Mouse (Mus musculus) embryonic facial prominence, embryonic 14.5 days (tissue): ENCODE results near the gene Taf6l. TPM values are rescaled to one million over a fixed set of nuclear protein-coding genes. Genes with fewer than 3 reads are reported as not detected.

Experiments used
- ATAC-seq: fragments of 200-750 bp; cut with Nextera tagmentation; 2 replicates; pipeline ENCODE4 v1.8.0; 2017; ENCODE audit warnings: low read depth, moderate number of reproducible peaks, moderate TSS enrichment
- DNase-seq: peaks from one replicate; pipeline ENCODE4 v3.0.0-alpha.2; 2015; ENCODE audit warnings: low spot score
- H3K27ac ChIP-seq: fragments of 300-500 bp; sonication (generic); replicated peaks from 2 replicates; pipeline ENCODE4 v1.5.1; 2014; ENCODE audit warnings: low read depth, mild to moderate bottlenecking, low read length, moderate library complexity
- H3K27me3 ChIP-seq: fragments of 300-500 bp; sonication (generic); replicated peaks from 2 replicates; pipeline ENCODE4 v1.6.1; 2014; ENCODE audit warnings: low read length; ENCODE audit not compliant: control insufficient read depth, insufficient read depth
- H3K36me3 ChIP-seq: fragments of 300-500 bp; sonication (generic); 2 replicates; pipeline ENCODE4 v1.6.1; 2014; ENCODE audit warnings: low read length, mixed read lengths; ENCODE audit not compliant: control insufficient read depth, insufficient read depth
- H3K4me1 ChIP-seq: fragments of 300-500 bp; sonication (generic); 2 replicates; pipeline ENCODE4 v1.6.1; 2014; ENCODE audit warnings: antibody characterized with exemption, low read length; ENCODE audit not compliant: control insufficient read depth, insufficient read depth
- H3K4me2 ChIP-seq: fragments of 300-500 bp; sonication (generic); 2 replicates; pipeline ENCODE4 v1.6.1; 2014; ENCODE audit warnings: low read depth, mild to moderate bottlenecking, low read length, moderate library complexity, mixed read lengths
- H3K4me3 ChIP-seq: fragments of 300-500 bp; sonication (generic); 2 replicates; pipeline ENCODE4 v1.5.1; 2014; ENCODE audit warnings: low read depth, mild to moderate bottlenecking, low read length
- H3K9ac ChIP-seq: fragments of 300-500 bp; sonication (generic); 2 replicates; pipeline ENCODE4 v1.6.1; 2014; ENCODE audit warnings: low read depth, mild to moderate bottlenecking, low read length, moderate library complexity, mixed read lengths
- H3K9me3 ChIP-seq: fragments of 300-500 bp; sonication (generic); 2 replicates; pipeline ENCODE4 v1.6.1; 2016; ENCODE audit warnings: low read length; ENCODE audit not compliant: control insufficient read depth
- WGBS: fragments of 180-500 bp; shearing (Covaris S2); extraction: QIAGEN DNeasy Blood & Tissue Kit; methylation state at CpG from one replicate; pipeline ENCODE4 v1.1.7; 2014; 5-methylcytosine and 5-hydroxymethylcytosine counted together
- polyA plus RNA-seq: library from polyadenylated mRNA; unstranded; fragments of >200 nt; fragmentation: Nextera tagmentation; extraction: Ambion mirVana; gene quantifications from 2 replicates; pipeline ENCODE4 v1.2.1, GENCODE M21; 2014

Taf6l gene
- polyA plus RNA-seq: 16.5 and 18.1 TPM in 2 replicates

DNA sequence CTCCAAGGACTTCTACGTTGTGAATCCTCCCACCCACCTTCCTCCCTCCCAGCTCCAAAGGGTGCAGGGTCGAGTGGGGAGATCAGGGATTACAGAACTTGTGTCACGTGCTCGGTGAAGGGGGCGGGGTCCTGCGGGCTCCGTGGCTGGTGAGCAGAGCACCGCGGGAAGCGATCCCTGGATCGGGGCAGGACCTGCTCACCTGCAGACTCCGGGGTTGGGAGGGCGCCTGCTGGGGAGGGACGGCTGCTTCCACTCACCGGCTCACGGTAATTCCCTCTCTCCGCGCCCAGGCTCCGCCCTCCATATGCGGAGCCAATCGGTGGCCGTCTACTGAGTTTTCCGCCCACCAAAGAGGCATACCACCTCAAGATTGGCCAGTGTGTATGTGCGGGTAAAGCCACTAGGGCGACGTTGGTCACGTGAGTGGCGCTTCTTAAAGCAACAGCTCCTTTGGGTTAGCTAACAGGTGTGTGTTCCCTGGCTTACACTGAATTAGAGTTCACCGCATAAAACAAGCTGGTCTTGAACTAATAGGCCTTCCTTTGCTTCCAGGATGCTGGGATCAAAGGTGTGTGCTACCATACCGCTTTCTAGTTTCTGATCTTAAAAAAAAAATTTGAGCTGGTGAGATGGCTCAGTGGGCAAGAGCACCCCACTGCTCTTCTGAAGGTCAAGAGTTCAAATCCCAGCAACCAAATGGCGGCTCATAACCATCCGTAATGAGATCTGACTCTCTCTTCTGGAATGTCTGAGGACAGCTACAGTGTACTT, at the start of gene Taf6l:
Gene Taf6l, minus strand, starts transcription at position 410 of the 774 bp plus-strand sequence.
- Histone ChIP-seq H3K4me1 (peaks cover 3% of the 10 kb centered on the region; the same call in 1 of the 2 replicates), H3K9ac (peak within 1 kb of the TSS; percentile 75), H3K4me3 (peak within 1 kb of the TSS; percentile 65), H3K27ac (peak within 1 kb of the TSS; percentile 76), H3K36me3 (peaks cover 24% of the 10 kb centered on the region), H3K4me2 (peak within 1 kb of the TSS; percentile 82), H3K9me3 (no peaks in the 10 kb centered on the region), H3K27me3 (no peaks in the 10 kb centered on the region)
- under 1% methylated on average over 28 of the region's 32 CpGs for WGBS
- ATAC-seq (peak; percentile 100), DNase-seq (peak; percentile 98)

DNA sequence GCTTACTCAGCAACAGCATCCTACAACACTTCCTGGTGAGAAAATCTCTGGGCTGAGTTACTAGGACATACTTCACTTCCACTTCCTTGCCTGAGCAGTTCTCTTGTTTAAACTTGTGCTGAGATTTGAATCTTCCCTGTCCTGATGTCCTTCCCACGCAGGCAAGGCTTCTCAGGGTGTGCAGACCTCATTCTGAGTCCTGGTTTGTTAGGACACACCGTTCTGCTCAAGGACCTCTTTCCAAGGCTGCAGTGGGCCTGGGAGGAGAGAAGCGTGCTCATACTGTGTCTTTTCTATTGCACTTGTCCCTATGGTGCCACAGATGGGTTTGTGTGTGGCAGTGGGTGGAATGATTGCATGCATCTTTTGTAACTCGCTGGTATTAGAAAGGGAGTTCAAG, 46.8 kb upstream of the Taf6l start:
- Histone ChIP-seq H3K9me3 (no peaks in the 10 kb centered on the region), H3K4me3 (no peak overlapping the region), H3K27me3 (no peaks in the 10 kb centered on the region), H3K4me2 (no peak overlapping the region), H3K27ac (no peak overlapping the region), H3K4me1 (no peaks in the 10 kb centered on the region; the same call in 1 of the 2 replicates), H3K36me3 (peaks cover 80% of the 10 kb centered on the region), H3K9ac (no peak overlapping the region)
- DNase-seq: no peak
- no peak for ATAC-seq
- WGBS: 94% methylated on average over 4 of the region's 4 CpGs

DNA sequence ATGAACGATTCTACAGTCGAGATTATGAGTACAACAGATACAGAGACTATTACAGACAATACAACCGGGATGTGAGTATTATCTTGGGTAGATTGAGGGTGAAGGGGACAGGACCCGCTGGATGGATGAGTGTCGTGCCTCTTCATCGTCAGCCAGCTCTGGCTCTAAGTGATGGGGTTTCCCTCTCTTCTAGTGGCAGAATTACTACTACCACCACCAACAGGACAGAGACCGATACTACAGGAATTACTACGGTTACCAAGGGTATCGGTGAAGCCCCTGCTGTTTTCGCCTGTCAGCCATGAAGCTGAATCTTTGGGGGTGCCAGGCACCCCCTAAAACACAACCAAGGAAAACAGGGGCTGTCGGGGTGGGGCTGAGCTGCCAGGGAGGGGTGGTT, 45.0 kb upstream of the Taf6l start:
- Histone ChIP-seq H3K27ac (no peak overlapping the region), H3K9me3 (no peaks in the 10 kb centered on the region), H3K4me2 (no peak overlapping the region), H3K4me1 (no peaks in the 10 kb centered on the region), H3K9ac (no peak overlapping the region), H3K4me3 (no peak overlapping the region), H3K36me3 (peaks cover 96% of the 10 kb centered on the region), H3K27me3 (no peaks in the 10 kb centered on the region)
- DNase-seq: no peak
- WGBS: 86% methylated on average over 11 of the region's 11 CpGs
- no peak for ATAC-seq

DNA sequence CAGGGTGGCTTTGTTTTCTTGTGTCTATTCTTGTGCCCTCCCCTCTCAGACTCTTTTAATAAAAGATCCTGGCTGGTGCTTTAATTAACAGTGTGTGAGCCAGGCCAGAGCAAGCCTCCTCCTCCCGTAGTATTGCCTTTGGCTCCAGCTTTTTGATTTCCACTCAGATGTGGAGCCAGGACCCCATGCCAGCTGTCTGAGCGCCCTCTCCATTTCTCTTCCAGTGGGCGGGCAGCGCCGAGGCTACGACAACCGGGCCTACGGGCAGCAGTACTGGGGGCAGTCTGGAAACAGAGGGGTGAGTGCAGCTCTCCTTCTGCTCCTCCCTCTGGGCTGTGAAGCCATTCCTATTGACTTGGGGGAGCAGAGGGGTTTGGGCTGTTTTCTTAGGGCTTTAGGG, 44.4 kb upstream of the Taf6l start:
- ATAC-seq: no peak
- H3K27ac ChIP-seq: no peak overlapping the region

DNA sequence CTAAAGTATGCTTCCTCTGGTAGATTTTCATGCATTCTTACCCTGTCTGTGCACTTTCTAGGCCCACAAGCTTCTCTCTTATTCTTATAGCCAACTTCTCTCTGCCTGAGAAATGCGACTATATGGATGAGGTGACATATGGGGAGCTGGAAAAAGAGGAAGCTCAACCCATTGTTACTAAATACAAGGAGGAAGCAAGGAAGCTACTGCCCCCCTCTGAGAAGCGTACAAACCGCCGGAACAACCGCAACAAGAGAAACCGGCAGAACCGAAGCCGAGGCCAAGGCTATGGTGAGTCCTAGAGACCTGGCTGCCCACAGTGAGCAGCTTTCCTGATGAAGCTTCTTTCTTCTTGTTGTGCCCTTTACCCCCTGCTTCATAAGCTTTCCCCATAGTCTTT, 43.4 kb upstream of the Taf6l start, which contains the start of gene AC129217.1:
Gene AC129217.1, plus strand, starts transcription at position 114 of the 400 bp plus-strand sequence.
- H3K4me3 ChIP-seq: no peak within 1 kb of the TSS
- DNase-seq (no peak), ATAC-seq (no peak)
- H3K36me3 ChIP-seq: peaks cover 100% of the 10 kb centered on the region
- H3K4me2 ChIP-seq: no peak within 1 kb of the TSS
- 91% methylated on average over 8 of the region's 8 CpGs for WGBS
- no peaks in the 10 kb centered on the region for H3K9me3 ChIP-seq
- no peak within 1 kb of the TSS for H3K27ac ChIP-seq
- H3K9ac ChIP-seq: no peak within 1 kb of the TSS
- H3K27me3 ChIP-seq: no peaks in the 10 kb centered on the region
- no peaks in the 10 kb centered on the region for H3K4me1 ChIP-seq

More for the DNA sequence above, 44.4 kb upstream of the Taf6l start:
- Histone ChIP-seq H3K4me2 (no peak overlapping the region), H3K36me3 (peaks cover 97% of the 10 kb centered on the region), H3K4me1 (no peaks in the 10 kb centered on the region), H3K9me3 (no peaks in the 10 kb centered on the region), H3K4me3 (no peak overlapping the region), H3K27me3 (no peaks in the 10 kb centered on the region), H3K9ac (no peak overlapping the region)
- WGBS: 95% methylated on average over 8 of the region's 8 CpGs
- DNase-seq: no peak

DNA sequence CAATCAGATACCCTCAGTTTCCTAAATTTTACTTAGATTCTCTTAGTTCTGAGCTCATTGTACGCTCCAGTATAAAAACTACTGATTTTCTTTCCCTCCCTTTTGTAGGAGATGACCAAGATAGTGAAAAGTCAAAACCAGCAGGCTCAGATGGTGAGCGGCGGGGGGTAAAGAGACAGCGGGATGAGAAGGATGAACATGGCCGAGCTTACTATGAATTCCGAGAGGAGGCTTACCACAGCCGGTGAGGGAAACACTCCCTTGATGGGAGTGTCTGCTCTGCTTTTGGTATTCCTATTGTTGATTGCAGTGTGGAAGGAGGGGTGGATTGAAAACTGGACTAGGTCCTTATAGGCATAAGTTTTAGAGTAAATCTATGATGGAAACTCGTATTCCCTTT, 36.5 kb upstream of the Taf6l start:
- DNase-seq: no peak
- no peaks in the 10 kb centered on the region for H3K9me3 ChIP-seq
- ATAC-seq: no peak
- WGBS: 76% methylated on average over 8 of the region's 8 CpGs
- peak overlapping the region; percentile 92 for H3K4me2 ChIP-seq
- H3K27ac ChIP-seq: no peak overlapping the region
- H3K27me3 ChIP-seq: no peaks in the 10 kb centered on the region
- peaks cover 16% of the 10 kb centered on the region for H3K4me1 ChIP-seq
- H3K36me3 ChIP-seq: peaks cover 51% of the 10 kb centered on the region
- H3K4me3 ChIP-seq: peak overlapping the region; percentile 97
- 0 out of 2 replicates have a peak overlapping the region, but pooled peaks have one; percentile 96 for H3K9ac ChIP-seq

DNA sequence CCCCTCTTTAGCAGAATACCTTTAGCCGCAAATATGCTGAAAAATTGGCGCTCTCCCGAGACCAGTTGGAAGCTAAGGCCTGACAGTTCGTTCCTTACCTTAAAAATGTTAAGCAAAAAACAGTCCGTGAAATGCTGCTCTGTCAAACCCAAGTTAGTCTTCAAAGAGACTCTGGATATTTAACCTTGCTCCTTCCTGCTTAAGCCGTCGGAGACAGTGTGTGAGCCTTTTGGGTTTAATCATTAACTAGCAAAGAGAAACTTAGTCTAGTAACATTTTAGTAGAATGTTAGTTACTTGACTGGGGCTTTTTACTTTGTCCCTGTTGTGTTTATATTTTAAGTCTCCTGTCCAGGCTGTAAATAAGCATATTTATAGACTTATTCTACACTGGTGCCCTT, 34.9 kb upstream of the Taf6l start:
- H3K4me1 ChIP-seq: peaks cover 26% of the 10 kb centered on the region
- H3K4me3 ChIP-seq: peak overlapping the region; percentile 97
- under 1% methylated on average over 7 of the region's 7 CpGs for whole genome bisulfite sequencing
- no peak for DNase-seq
- ATAC-seq: no peak
- no peaks in the 10 kb centered on the region for H3K27me3 ChIP-seq
- peak overlapping the region; percentile 96 for H3K9ac ChIP-seq
- H3K9me3 ChIP-seq: no peaks in the 10 kb centered on the region
- H3K4me2 ChIP-seq: peak overlapping the region; percentile 92
- H3K36me3 ChIP-seq: peaks cover 44% of the 10 kb centered on the region
- peak overlapping the region; percentile 99; the same call in 1 of the 2 replicates for H3K27ac ChIP-seq

DNA sequence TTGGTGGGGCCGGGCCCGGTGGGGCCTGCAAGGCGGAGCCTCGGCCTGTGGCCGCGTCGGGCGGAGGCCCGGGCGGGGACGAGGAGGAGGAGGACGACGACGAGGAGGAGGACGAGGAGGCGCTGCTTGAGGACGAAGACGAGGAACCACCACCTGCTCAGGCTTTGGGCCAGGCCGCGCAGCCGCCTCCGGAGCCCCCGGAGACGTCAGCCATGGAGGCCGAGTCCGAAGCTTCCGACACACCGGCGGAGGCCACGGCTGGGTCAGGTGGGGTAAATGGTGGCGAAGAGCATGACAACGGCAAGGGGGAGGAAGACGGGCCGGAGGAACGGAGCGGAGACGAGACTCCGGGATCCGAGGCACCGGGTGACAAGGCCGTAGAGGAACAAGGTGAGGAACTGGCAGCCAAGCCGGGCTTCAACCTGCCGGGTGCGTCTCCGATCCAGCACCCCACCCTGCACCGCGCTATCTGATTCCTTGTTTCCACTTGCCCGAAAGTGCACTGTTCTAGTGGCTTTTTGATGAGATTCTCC, 34.3 kb upstream of the Taf6l start:
- H3K4me2 ChIP-seq: peak overlapping the region; percentile 92
- peaks cover 44% of the 10 kb centered on the region for H3K36me3 ChIP-seq
- DNase-seq: no peak
- peak overlapping the region; percentile 99 for H3K27ac ChIP-seq
- H3K27me3 ChIP-seq: no peaks in the 10 kb centered on the region
- H3K4me3 ChIP-seq: peak overlapping the region; percentile 97
- H3K4me1 ChIP-seq: peaks cover 26% of the 10 kb centered on the region
- peak overlapping the region; percentile 96 for H3K9ac ChIP-seq
- ATAC-seq: peak; percentile 1; the same call in 1 of the 2 replicates
- H3K9me3 ChIP-seq: no peaks in the 10 kb centered on the region
- under 1% methylated on average over 38 of the region's 48 CpGs for WGBS
